Mouse (Mus musculus) stomach, embryonic 16.5 days (tissue): ENCODE measurements around the gene Tgif1. TPM values are rescaled to one million over a fixed set of nuclear protein-coding genes. Genes with fewer than 3 reads are reported as not detected.
A peak's percentile ranks its signal among the peaks of the same experiment; 100 is the strongest.

Experiments used
- ATAC-seq: fragments of 200-750 bp; cut with Nextera tagmentation; 2 replicates; pipeline ENCODE4 v1.8.0; 2017; ENCODE audit warnings: moderate number of reproducible peaks, moderate TSS enrichment; ENCODE audit not compliant: insufficient read depth, low FRiP score
- H3K27ac ChIP-seq: fragments of 300-500 bp; sonication (generic); 2 replicates; pipeline ENCODE4 v1.5.1; 2014; ENCODE audit warnings: low read length
- H3K27me3 ChIP-seq: fragments of 300-500 bp; sonication (generic); 2 replicates; pipeline ENCODE4 v1.6.1; 2014; ENCODE audit warnings: low read length, control low read depth, mixed read lengths; ENCODE audit not compliant: control insufficient read depth, insufficient read depth
- H3K36me3 ChIP-seq: fragments of 300-500 bp; sonication (generic); 2 replicates; pipeline ENCODE4 v1.6.1; 2014; ENCODE audit warnings: low read length; ENCODE audit not compliant: control insufficient read depth, insufficient read depth
- H3K4me1 ChIP-seq: fragments of 300-500 bp; sonication (generic); 2 replicates; pipeline ENCODE4 v1.6.1; 2014; ENCODE audit warnings: low read length, control low read depth, mixed read lengths; ENCODE audit not compliant: control insufficient read depth, insufficient read depth
- H3K4me2 ChIP-seq: fragments of 300-500 bp; sonication (generic); 2 replicates; pipeline ENCODE4 v1.6.1; 2014; ENCODE audit warnings: low read depth, low read length, mixed read lengths
- H3K4me3 ChIP-seq: fragments of 300-500 bp; sonication (generic); replicated peaks from 2 replicates; pipeline ENCODE4 v1.5.1; 2014; ENCODE audit warnings: mild to moderate bottlenecking, low read length
- H3K9ac ChIP-seq: fragments of 300-500 bp; sonication (generic); 2 replicates; pipeline ENCODE4 v1.6.1; 2014; ENCODE audit warnings: low read length
- H3K9me3 ChIP-seq: fragments of 300-500 bp; sonication (generic); replicated peaks from 2 replicates; pipeline ENCODE4 v1.6.1; 2016; ENCODE audit warnings: low read length, control low read depth; ENCODE audit not compliant: control insufficient read depth
- WGBS: fragments of 180-500 bp; shearing (Covaris S2); extraction: QIAGEN DNeasy Blood & Tissue Kit; methylation state at CpG from one replicate; pipeline ENCODE4 v1.1.7; 2014; 5-methylcytosine and 5-hydroxymethylcytosine counted together
- polyA plus RNA-seq: library from polyadenylated mRNA; unstranded; fragments of >200 nt; fragmentation: Nextera tagmentation; extraction: Ambion mirVana; gene quantifications from 2 replicates; pipeline ENCODE4 v1.2.1, GENCODE M21; 2015

Tgif1 gene
- polyA plus RNA-seq, 1 experiment from 2014 or later, result 56.5 TPM

GRCm38 (mm10) chr17:70886641-70887391, 33.5 kb upstream of the Tgif1 start:
- Histone ChIP-seq H3K4me3 (no peak overlapping the region), H3K36me3 (no peaks in the 10 kb centered on the region), H3K9me3 (no peaks in the 10 kb centered on the region), H3K4me2 (no peak overlapping the region), H3K27ac (no peak overlapping the region), H3K27me3 (no peaks in the 10 kb centered on the region), H3K9ac (no peak overlapping the region), H3K4me1 (no peaks in the 10 kb centered on the region)
- 83% methylated on average over 16 of the region's 16 CpGs for WGBS
- ATAC-seq, result no peak

- Histone ChIP-seq H3K27me3 (no peaks in the 10 kb centered on the region), H3K36me3 (no peaks in the 10 kb centered on the region), H3K9ac (no peak overlapping the region), H3K4me1 (no peaks in the 10 kb centered on the region), H3K4me2 (no peak overlapping the region), H3K9me3 (no peaks in the 10 kb centered on the region), H3K4me3 (no peak overlapping the region), H3K27ac (no peak overlapping the region)
- 75% methylated on average over 5 of the region's 5 CpGs for WGBS
- no peak for ATAC-seq
Measured at GRCm38 (mm10) chr17:70885868-70886267, 32.5 kb upstream of the Tgif1 start.

- Histone ChIP-seq H3K4me1 (no peaks in the 10 kb centered on the region), H3K9me3 (no peaks in the 10 kb centered on the region), H3K4me3 (no peak overlapping the region), H3K27ac (no peak overlapping the region), H3K27me3 (no peaks in the 10 kb centered on the region), H3K4me2 (no peak overlapping the region), H3K9ac (no peak overlapping the region), H3K36me3 (no peaks in the 10 kb centered on the region)
- ATAC-seq, result no peak
- WGBS, result 78% methylated on average over 10 of the region's 10 CpGs
Measured at GRCm38 (mm10) chr17:70881934-70882333, 28.6 kb upstream of the Tgif1 start.

GRCm38 (mm10) chr17:70881194-70881593, 27.8 kb upstream of the Tgif1 start:
- ATAC-seq, result no peak
- Histone ChIP-seq H3K4me1 (no peaks in the 10 kb centered on the region), H3K9me3 (no peaks in the 10 kb centered on the region), H3K27ac (no peak overlapping the region), H3K27me3 (no peaks in the 10 kb centered on the region), H3K9ac (no peak overlapping the region), H3K4me3 (no peak overlapping the region), H3K36me3 (no peaks in the 10 kb centered on the region), H3K4me2 (no peak overlapping the region)
- WGBS, result 66% methylated on average over 7 of the region's 7 CpGs

- Histone ChIP-seq H3K27me3 (no peaks in the 10 kb centered on the region), H3K4me2 (no peak overlapping the region), H3K9me3 (no peaks in the 10 kb centered on the region), H3K36me3 (no peaks in the 10 kb centered on the region), H3K4me3 (no peak overlapping the region), H3K9ac (no peak overlapping the region), H3K27ac (no peak overlapping the region), H3K4me1 (no peaks in the 10 kb centered on the region)
- ATAC-seq, result no peak
Measured at GRCm38 (mm10) chr17:70878237-70878636, 24.9 kb upstream of the Tgif1 start.

- peaks cover 5% of the 10 kb centered on the region; the same call in 1 of the 2 replicates for H3K4me1 ChIP-seq
- H3K4me2 ChIP-seq, result peak overlapping the region; percentile 50
- no peaks in the 10 kb centered on the region for H3K9me3 ChIP-seq
- ATAC-seq, result no peak
- no peak overlapping the region for H3K9ac ChIP-seq
- H3K36me3 ChIP-seq, result no peaks in the 10 kb centered on the region
- peak overlapping the region; percentile 24 for H3K4me3 ChIP-seq
- WGBS, result 54% methylated on average over 7 of the region's 7 CpGs
- H3K27ac ChIP-seq, result no peak overlapping the region
- no peaks in the 10 kb centered on the region for H3K27me3 ChIP-seq
Measured at GRCm38 (mm10) chr17:70873778-70874124, 20.4 kb upstream of the Tgif1 start.

- Histone ChIP-seq H3K9ac (peak overlapping the region; percentile 27), H3K4me2 (peak overlapping the region; percentile 50), H3K9me3 (no peaks in the 10 kb centered on the region), H3K4me3 (peak overlapping the region; percentile 24), H3K36me3 (no peaks in the 10 kb centered on the region), H3K27me3 (no peaks in the 10 kb centered on the region), H3K27ac (no peak overlapping the region), H3K4me1 (peaks cover 5% of the 10 kb centered on the region; the same call in 1 of the 2 replicates)
- 34% methylated on average over 21 of the region's 21 CpGs for WGBS
- peak; percentile 48; the same call in 1 of the 2 replicates for ATAC-seq
Measured at GRCm38 (mm10) chr17:70872936-70873777, 19.8 kb upstream of the Tgif1 start.

- H3K9ac ChIP-seq, result no peak overlapping the region
- no peak for ATAC-seq
- no peak overlapping the region for H3K4me2 ChIP-seq
- H3K4me3 ChIP-seq, result no peak overlapping the region
- H3K36me3 ChIP-seq, result no peaks in the 10 kb centered on the region
- WGBS, result 33% methylated on average over 14 of the region's 14 CpGs
- H3K27me3 ChIP-seq, result no peaks in the 10 kb centered on the region
- H3K27ac ChIP-seq, result no peak overlapping the region
- no peaks in the 10 kb centered on the region for H3K9me3 ChIP-seq
- peaks cover 5% of the 10 kb centered on the region; the same call in 1 of the 2 replicates for H3K4me1 ChIP-seq
Measured at GRCm38 (mm10) chr17:70872094-70872929, 19.0 kb upstream of the Tgif1 start.
